In genomic region chr2:3546588-3546987, GRCm38 (mm10) we compare ENCODE assay signal across 8 mouse cellular contexts. TPM values are rescaled to one million over a fixed set of nuclear protein-coding genes. Genes with fewer than 3 reads are reported as not detected.
DNase-seq lines count a peak whose midpoint lies in the region; ATAC-seq and TF ChIP-seq lines count a peak whose summit lies in the region.

No protein-coding gene starts in this region.

- no peaks in the 10 kb centered on the region for H3K79me2 ChIP-seq in CH12.LX (replicated peaks; ENCODE audit: control insufficient read depth, extremely low read depth, insufficient read depth, poor library complexity, severe bottlenecking)

- in situ Hi-C loops in CH12.LX (cut with MboI; ENCODE audit: low pct_ligation_motif_present, low pct_unique_long_range_greater_than_20kb, low sequenced_read_pairs) = no loop called here

- no peak overlapping the region for H3K4me2 ChIP-seq in CH12.LX (ENCODE audit: insufficient read depth, low read depth, poor library complexity, severe bottlenecking)

- peak; percentile 77 to 94 for TF ChIP-seq CTCF in CH12.LX (conservative IDR thresholded peaks at IDR 0.05 in 1 of 2, IDR thresholded peaks at IDR 0.05 in 1 of 2; ENCODE audit: low read depth in 2 of 2, low read length in 2 of 2)
- TF ChIP-seq CTCF in lung, adult 2 months (IDR thresholded peaks at IDR 0.05; ENCODE audit: insufficient read depth, low read length) = peak; percentile 79

- no peak for ATAC-seq in erythroblast, adult 5-6 weeks (replicated peaks; ENCODE audit: low FRiP score, poor library complexity, severe bottlenecking)

- TF ChIP-seq EP300 in CH12.LX (IDR thresholded peaks at IDR 0.05; ENCODE audit: low read length) = peak; percentile 15; the same call in 1 of the 2 replicates

- TF ChIP-seq POLR2A in CH12.LX (IDR thresholded peaks at IDR 0.05; ENCODE audit: low read depth, low read length) = no peak
- no peak for TF ChIP-seq POLR2A in lung, adult 2 months (IDR thresholded peaks at IDR 0.05; ENCODE audit: borderline replicate concordance, extremely low read depth, low read depth, low read length)

- no peaks in the 10 kb centered on the region for H3K9me3 ChIP-seq in CH12.LX (replicated peaks; ENCODE audit: low read length)

- H3K27ac ChIP-seq in CH12.LX (ENCODE audit: insufficient read depth, low read depth) = no peak overlapping the region

- no peaks in the 10 kb centered on the region for H3K36me3 ChIP-seq in CH12.LX (replicated peaks in 1 of 2; ENCODE audit: control insufficient read depth in 1 of 2, insufficient read depth in 1 of 2, low read length in 1 of 2)

- no peak overlapping the region for H3K9ac ChIP-seq in CH12.LX (ENCODE audit: insufficient read depth, low read depth)

- peak; percentile 83 for TF ChIP-seq RAD21 in CH12.LX (IDR thresholded peaks at IDR 0.05; ENCODE audit: low read depth, low read length)

- dilution Hi-C loops in CH12.LX (cut with MboI; ENCODE audit: extremely low pct_ligation_motif_present, extremely low pct_unique_long_range_greater_than_20kb, low sequenced_read_pairs) = no loop called here

- WGBS in lung, adult 2 months = 4% methylated on average over 4 of the region's 4 CpGs

- H3K4me1 ChIP-seq in CH12.LX (ENCODE audit: control insufficient read depth in 1 of 2, insufficient read depth in 2 of 2) = no peaks in the 10 kb centered on the region
- no peaks in the 10 kb centered on the region for H3K4me1 ChIP-seq in lung, adult 2 months (ENCODE audit: control insufficient read depth, insufficient read depth, low read length)

- H3K27me3 ChIP-seq in CH12.LX (replicated peaks) = no peaks in the 10 kb centered on the region

- H3K4me3 ChIP-seq in CH12.LX (replicated peaks in 1 of 3; ENCODE audit: low read depth in 2 of 3, low read length in 2 of 3, poor library complexity in 1 of 3) = no peak overlapping the region
- H3K4me3 ChIP-seq in lung, adult 2 months (replicated peaks; ENCODE audit: extremely low read depth, low read depth, low read length) = no peak overlapping the region

- peak; percentile 78 for DNase-seq in 416B (ENCODE audit: low read depth)
- DNase-seq in CH12.LX (ENCODE audit: extremely low read depth) = peak; percentile 63
- DNase-seq in brain, embryonic 18.5 days (ENCODE audit: low read depth, low spot score) = peak; percentile 28
- peak; percentile 67 for DNase-seq in forelimb bud, embryonic 11.5 days (ENCODE audit: low read depth, low spot score)
- peak; percentile 76 for DNase-seq in kidney, postnatal 10 days
- DNase-seq in lung, adult 2 months = peak; percentile 43
- peak; percentile 46 for DNase-seq in right cerebral cortex, postnatal 14 days

TF ChIP-seq in CH12.LX, 34 proteins besides CTCF, POLR2A, EP300 and RAD21:
- TF ChIP-seq MEF2A (IDR thresholded peaks at IDR 0.05; ENCODE audit: borderline replicate concordance, low read depth, low read length) (no peak), MAFK (IDR thresholded peaks at IDR 0.05; ENCODE audit: insufficient replicate concordance, low read length) (no peak), ZNF384 (IDR thresholded peaks at IDR 0.05; ENCODE audit: low read depth, low read length) (no peak), SIN3A (IDR thresholded peaks at IDR 0.05; ENCODE audit: low read length) (no peak), USF2 (conservative IDR thresholded peaks at IDR 0.05; ENCODE audit: low read depth, low read length) (no peak), MAX (IDR thresholded peaks at IDR 0.05; ENCODE audit: low read length) (no peak), SMC3 (IDR thresholded peaks at IDR 0.05; ENCODE audit: low read depth, low read length) (peak; percentile 98), MXI1 (IDR thresholded peaks at IDR 0.05; ENCODE audit: low read depth, low read length) (no peak), E2F4 (IDR thresholded peaks at IDR 0.05; ENCODE audit: insufficient replicate concordance, low read depth, low read length) (no peak), MAZ (IDR thresholded peaks at IDR 0.05; ENCODE audit: low read depth, low read length) (no peak), NRF1 (IDR thresholded peaks at IDR 0.05; ENCODE audit: low read depth, low read length) (no peak), JUND (conservative IDR thresholded peaks at IDR 0.05; ENCODE audit: low read depth, low read length) (no peak; the same call in 1 of the 2 replicates), TBP (conservative IDR thresholded peaks at IDR 0.05; ENCODE audit: low read depth, low read length) (no peak), CHD2 (IDR thresholded peaks at IDR 0.05; ENCODE audit: low read length) (no peak), ZC3H11A (IDR thresholded peaks at IDR 0.05; ENCODE audit: low read depth, low read length) (peak; percentile 86), MYC (IDR thresholded peaks at IDR 0.05; ENCODE audit: low read depth, low read length) (0 out of 2 replicates have a peak, but pooled peaks have one; percentile 33), ELF1 (IDR thresholded peaks at IDR 0.05; ENCODE audit: low read depth, low read length) (no peak), GABPA (IDR thresholded peaks at IDR 0.05; ENCODE audit: insufficient replicate concordance, low read depth, low read length) (no peak), NELFE (IDR thresholded peaks at IDR 0.05; ENCODE audit: low read depth, low read length) (no peak), KAT2A (IDR thresholded peaks at IDR 0.05; ENCODE audit: insufficient replicate concordance, low read length) (no peak), ZKSCAN1 (IDR thresholded peaks at IDR 0.05; ENCODE audit: borderline replicate concordance, low read depth, low read length) (no peak), ETS1 (conservative IDR thresholded peaks at IDR 0.05; ENCODE audit: low read depth, low read length) (no peak), POLR2AphosphoS2 (IDR thresholded peaks at IDR 0.05; ENCODE audit: low read depth, low read length) (no peak), JUN (IDR thresholded peaks at IDR 0.05; ENCODE audit: insufficient read depth, low read depth, low read length) (no peak), USF1 (IDR thresholded peaks at IDR 0.05; ENCODE audit: low read depth, low read length) (no peak), TCF12 (IDR thresholded peaks at IDR 0.05; ENCODE audit: low read depth, low read length) (0 out of 2 replicates have a peak, but pooled peaks have one; percentile 39), BHLHE40 (IDR thresholded peaks at IDR 0.05; ENCODE audit: low read depth, low read length) (no peak), HCFC1 (IDR thresholded peaks at IDR 0.05; ENCODE audit: low read depth, low read length) (no peak), RCOR1 (conservative IDR thresholded peaks at IDR 0.05; ENCODE audit: low read depth, low read length) (no peak), CHD1 (IDR thresholded peaks at IDR 0.05; ENCODE audit: low read depth, low read length) (no peak), IRF4 (IDR thresholded peaks at IDR 0.05; ENCODE audit: low read depth, low read length) (peak; percentile 58; the same call in 1 of the 2 replicates), ZMIZ1 (IDR thresholded peaks at IDR 0.05; ENCODE audit: low read depth, low read length) (no peak), UBTF (IDR thresholded peaks at IDR 0.05; ENCODE audit: low read depth, low read length) (no peak), PAX5 (IDR thresholded peaks at IDR 0.05; ENCODE audit: low read length) (no peak)

RNA-seq across cellular contexts. Expression of gene Fam107b, which starts 23.7 kb away (rescaled TPM):
- 39.4 and 42.6 TPM in 2 replicates for total RNA-seq in CH12.LX (2012; rRNA removed)
- total RNA-seq in CH12.LX (2014; rRNA removed) = 113 and 115 TPM in 2 replicates
- 71.7 and 93.4 TPM in 2 replicates for polyA plus RNA-seq in CH12.LX (2012; ENCODE audit: insufficient read length, low read depth)
- polyA plus RNA-seq in lung, adult 2 months (2012; rRNA removed) = 11.1 and 14.7 TPM in 2 replicates
- total RNA-seq in erythroblast, adult 5-6 weeks (2015; ENCODE audit: low replicate concordance) = 180 and 207 TPM in 2 replicates
- total RNA-seq in erythroblast, adult 5-6 weeks (2017; ENCODE audit: low replicate concordance) = 121 and 136 TPM in 2 replicates

RNA-seq across cellular contexts. Expression of gene Cdnf, which starts 33.8 kb away (rescaled TPM):
- total RNA-seq in CH12.LX (2012; rRNA removed) = 0.50 and 1.2 TPM in 2 replicates
- total RNA-seq in CH12.LX (2014; rRNA removed) = 0.63 and 0.90 TPM in 2 replicates
- 0.59 and 0.63 TPM in 2 replicates for polyA plus RNA-seq in CH12.LX (2012; ENCODE audit: insufficient read length, low read depth)
- 0.43 and 0.70 TPM in 2 replicates for polyA plus RNA-seq in lung, adult 2 months (2012; rRNA removed)
- not detected in 2 replicates for total RNA-seq in erythroblast, adult 5-6 weeks (2015; ENCODE audit: low replicate concordance)
- total RNA-seq in erythroblast, adult 5-6 weeks (2017; ENCODE audit: low replicate concordance) = 1.0 and 1.1 TPM in 2 replicates

RNA-seq across cellular contexts. Expression of gene Hspa14, which starts 34.0 kb away (rescaled TPM):
- total RNA-seq in CH12.LX (2012; rRNA removed) (88.0 and 104 TPM in 2 replicates), CH12.LX (2014; rRNA removed) (131 and 135 TPM in 2 replicates)
- 87.4 and 92.4 TPM in 2 replicates for polyA plus RNA-seq in CH12.LX (2012; ENCODE audit: insufficient read length, low read depth)
- polyA plus RNA-seq in lung, adult 2 months (2012; rRNA removed) = 19.1 and 25.5 TPM in 2 replicates
- total RNA-seq in erythroblast, adult 5-6 weeks (2015; ENCODE audit: low replicate concordance) = 16.7 and 19.0 TPM in 2 replicates
- total RNA-seq in erythroblast, adult 5-6 weeks (2017; ENCODE audit: low replicate concordance) = 39.8 and 47.8 TPM in 2 replicates

RNA-seq across cellular contexts. Expression of gene Gm45902, which starts 34.0 kb away (rescaled TPM):
- total RNA-seq in CH12.LX (2012; rRNA removed) (3.8 and 4.9 TPM in 2 replicates), CH12.LX (2014; rRNA removed) (6.1 and 6.4 TPM in 2 replicates)
- polyA plus RNA-seq in CH12.LX (2012; ENCODE audit: insufficient read length, low read depth) = 4.9 TPM in 2 replicates
- polyA plus RNA-seq in lung, adult 2 months (2012; rRNA removed) = 1.2 and 1.3 TPM in 2 replicates
- total RNA-seq in erythroblast, adult 5-6 weeks (2015; ENCODE audit: low replicate concordance) = 0.58 and 1.7 TPM in 2 replicates
- total RNA-seq in erythroblast, adult 5-6 weeks (2017; ENCODE audit: low replicate concordance) = 2.6 and 8.9 TPM in 2 replicates

Comparison
In these comparisons a context has a peak if more than half of its experiments do, and no peak if none do; other contexts are left out.
1. DNase-seq: peak in every context shown above with its lines; median percentile 78 in 416B; 76 in kidney, postnatal 10 days; 67 in forelimb bud, embryonic 11.5 days; 63 in CH12.LX; 46 in right cerebral cortex, postnatal 14 days; 43 in lung, adult 2 months; 28 in brain, embryonic 18.5 days.